Mouse (Mus musculus): ENCODE results near the gene Gm20431.

The Gm20431 gene

GRCm38 (mm10) chr2:167661270-167662203 lies at the start of gene Gm20431:
Gene Gm20431 (minus strand): TSS chr2:167661496.
- peak; percentile 98 for DNase-seq

- DNase-seq: no peak
Measured at GRCm38 (mm10) chr2:167710574-167710973, 49.3 kb upstream of the Gm20431 start.

GRCm38 (mm10) chr2:167709969-167710368 lies 48.7 kb upstream of the Gm20431 start:
- no peak for DNase-seq

- DNase-seq: no peak
Measured at GRCm38 (mm10) chr2:167708373-167708772, 47.1 kb upstream of the Gm20431 start.

GRCm38 (mm10) chr2:167706183-167706939 lies 45.1 kb upstream of the Gm20431 start:
- no peak for DNase-seq

- no peak for DNase-seq
Measured at GRCm38 (mm10) chr2:167704409-167704808, 43.1 kb upstream of the Gm20431 start.

- DNase-seq: no peak
Measured at GRCm38 (mm10) chr2:167702126-167702525, 40.8 kb upstream of the Gm20431 start.

- DNase-seq: no peak
Measured at GRCm38 (mm10) chr2:167701472-167701871, 40.2 kb upstream of the Gm20431 start.

GRCm38 (mm10) chr2:167700018-167700417 lies 38.7 kb upstream of the Gm20431 start:
- DNase-seq: no peak

GRCm38 (mm10) chr2:167697902-167698301 lies 36.6 kb upstream of the Gm20431 start:
- peak; percentile 72 for DNase-seq

GRCm38 (mm10) chr2:167696143-167696542 lies 34.8 kb upstream of the Gm20431 start:
- no peak for DNase-seq

GRCm38 (mm10) chr2:167695491-167695890 lies 34.2 kb upstream of the Gm20431 start:
- no peak for DNase-seq

GRCm38 (mm10) chr2:167694963-167695362 lies 33.7 kb upstream of the Gm20431 start:
- no peak for DNase-seq

- no peak for DNase-seq
Measured at GRCm38 (mm10) chr2:167694244-167694643, 32.9 kb upstream of the Gm20431 start.

- no peak for DNase-seq
Measured at GRCm38 (mm10) chr2:167693540-167693939, 32.2 kb upstream of the Gm20431 start.

- DNase-seq: no peak
Measured at GRCm38 (mm10) chr2:167692831-167693230, 31.5 kb upstream of the Gm20431 start.

GRCm38 (mm10) chr2:167691871-167692661 lies 30.8 kb upstream of the Gm20431 start:
- no peak for DNase-seq

GRCm38 (mm10) chr2:167691410-167691809 lies 30.1 kb upstream of the Gm20431 start:
- DNase-seq: no peak

- no peak for DNase-seq
Measured at GRCm38 (mm10) chr2:167690962-167691311, 29.6 kb upstream of the Gm20431 start.

GRCm38 (mm10) chr2:167690219-167690961 lies 29.1 kb upstream of the Gm20431 start:
- DNase-seq: no peak

- DNase-seq: peak; percentile 68
Measured at GRCm38 (mm10) chr2:167689501-167690218, 28.4 kb upstream of the Gm20431 start, which contains the start of gene Tmem189. Gene Tmem189 (minus strand): TSS chr2:167689822.
